Mouse (Mus musculus): Measurements from ENCODE around the gene Mtcl1. TPM values are rescaled to one million over a fixed set of nuclear protein-coding genes. Genes with fewer than 3 reads are reported as not detected.
A peak's percentile ranks its signal among the peaks of the same experiment; 100 is the strongest.

The Mtcl1 gene
- total and polyA plus RNA-seq, 2 experiments from 2014 or later = 10.8 to 25.2 TPM

- Histone ChIP-seq H3K27ac (ENCODE audit: low read depth, low read length) (no peak overlapping the region), H3K4me3 (ENCODE audit: low read depth, low read length) (peak overlapping the region; percentile 78), H3K9ac (replicated peaks; ENCODE audit: low read length, poor library complexity, severe bottlenecking) (peak overlapping the region; percentile 82), H3K4me2 (ENCODE audit: low read depth, low read length, poor library complexity, severe bottlenecking) (peak overlapping the region; percentile 89), H3K4me1 (ENCODE audit: insufficient read depth, low read length) (peaks cover 25% of the 10 kb centered on the region; the same call in 1 of the 2 replicates), H3K27me3 (ENCODE audit: insufficient read depth, low read length) (no peaks in the 10 kb centered on the region), H3K36me3 (ENCODE audit: insufficient read depth, low read length) (no peaks in the 10 kb centered on the region), H3K9me3 (ENCODE audit: low read length) (no peaks in the 10 kb centered on the region)
- ATAC-seq (ENCODE audit: low FRiP score) (no peak), DNase-seq (ENCODE audit: low spot score) (no peak)
- WGBS = 25% methylated on average over 7 of the region's 7 CpGs
- TF ChIP-seq CTCF (IDR thresholded peaks at IDR 0.05) = no peak
Measured at GRCm38 (mm10) chr17:66446196-66447006, 3.1 kb downstream of the Mtcl1 start.

DNA sequence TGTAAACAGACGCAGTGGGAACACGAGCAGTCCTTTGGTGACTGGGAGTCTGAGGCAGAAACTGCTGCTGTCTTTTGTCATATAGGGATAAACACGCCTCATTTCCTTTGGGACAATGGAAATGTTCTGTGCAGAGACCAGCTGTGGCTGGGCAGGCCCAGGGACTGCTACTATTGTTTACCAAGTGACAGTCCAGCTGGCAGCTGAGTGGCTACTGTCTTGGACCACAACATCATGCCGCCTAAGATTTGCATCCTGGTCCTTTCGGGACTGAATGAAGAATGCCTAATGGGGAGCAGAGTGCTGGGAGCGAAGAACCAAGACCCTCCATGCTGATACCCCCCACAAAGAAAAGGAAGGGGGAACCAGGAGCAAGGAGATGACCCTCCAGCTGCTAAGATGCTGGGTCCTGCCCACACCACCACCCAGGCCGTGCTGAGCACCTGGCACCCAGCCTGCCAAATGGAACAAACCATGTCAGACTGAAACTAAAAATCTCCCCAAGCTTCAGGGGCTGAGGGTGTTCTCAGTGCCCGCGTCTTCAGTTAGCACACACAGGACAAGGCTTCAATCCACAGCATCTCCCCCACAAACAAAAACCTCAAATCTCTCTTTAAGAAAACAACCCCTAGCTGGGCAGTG, 5.4 kb downstream of the Mtcl1 start:
- no peak overlapping the region for H3K4me3 ChIP-seq (ENCODE audit: low read depth, low read length)
- H3K27ac ChIP-seq (ENCODE audit: low read depth, low read length) = 0 out of 2 replicates have a peak overlapping the region, but pooled peaks have one; percentile 32
- 26% methylated on average over 9 of the region's 9 CpGs for WGBS
- H3K36me3 ChIP-seq (ENCODE audit: insufficient read depth, low read length) = no peaks in the 10 kb centered on the region
- no peak for TF ChIP-seq CTCF (IDR thresholded peaks at IDR 0.05)
- no peaks in the 10 kb centered on the region for H3K9me3 ChIP-seq (ENCODE audit: low read length)
- no peak overlapping the region for H3K9ac ChIP-seq (replicated peaks; ENCODE audit: low read length, poor library complexity, severe bottlenecking)
- DNase-seq (ENCODE audit: low spot score) = peak; percentile 60
- ATAC-seq (ENCODE audit: low FRiP score) = no peak
- H3K4me1 ChIP-seq (ENCODE audit: insufficient read depth, low read length) = peaks cover 20% of the 10 kb centered on the region; the same call in 1 of the 2 replicates
- peak overlapping the region; percentile 22 for H3K4me2 ChIP-seq (ENCODE audit: low read depth, low read length, poor library complexity, severe bottlenecking)
- no peaks in the 10 kb centered on the region for H3K27me3 ChIP-seq (ENCODE audit: insufficient read depth, low read length)

DNA sequence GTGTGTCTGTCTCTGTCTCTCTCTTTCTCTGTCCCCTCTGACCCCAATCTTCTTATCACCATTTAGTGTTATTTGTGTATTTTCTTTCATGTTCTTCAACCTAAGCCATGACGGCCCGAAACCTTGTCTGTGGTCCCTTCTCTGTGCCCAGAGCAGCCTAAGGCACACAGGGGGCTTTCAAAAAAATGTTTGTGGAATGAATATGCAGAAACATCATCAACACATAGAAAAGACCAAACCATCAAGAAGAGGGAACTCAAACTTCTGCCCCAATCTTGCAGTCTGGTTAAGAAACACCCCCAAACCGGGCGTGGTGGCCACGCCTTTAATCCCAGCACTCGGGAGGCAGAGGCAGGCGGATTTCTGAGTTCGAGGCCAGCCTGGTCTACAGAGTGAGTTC, 9.7 kb downstream of the Mtcl1 start:
- DNase-seq (ENCODE audit: low spot score) (no peak), ATAC-seq (ENCODE audit: low FRiP score) (no peak)
- no peak overlapping the region for H3K9ac ChIP-seq (replicated peaks; ENCODE audit: low read length, poor library complexity, severe bottlenecking)
- no peak overlapping the region for H3K4me3 ChIP-seq (ENCODE audit: low read depth, low read length)
- H3K4me2 ChIP-seq (ENCODE audit: low read depth, low read length, poor library complexity, severe bottlenecking) = no peak overlapping the region
- H3K27ac ChIP-seq (ENCODE audit: low read depth, low read length) = no peak overlapping the region
- WGBS = 71% methylated on average over 8 of the region's 8 CpGs
- peaks cover 9% of the 10 kb centered on the region; the same call in 1 of the 2 replicates for H3K36me3 ChIP-seq (ENCODE audit: insufficient read depth, low read length)
- no peaks in the 10 kb centered on the region; the same call in 1 of the 2 replicates for H3K4me1 ChIP-seq (ENCODE audit: insufficient read depth, low read length)
- H3K9me3 ChIP-seq (ENCODE audit: low read length) = no peaks in the 10 kb centered on the region
- H3K27me3 ChIP-seq (ENCODE audit: insufficient read depth, low read length) = no peaks in the 10 kb centered on the region
- no peak for TF ChIP-seq CTCF (IDR thresholded peaks at IDR 0.05)

DNA sequence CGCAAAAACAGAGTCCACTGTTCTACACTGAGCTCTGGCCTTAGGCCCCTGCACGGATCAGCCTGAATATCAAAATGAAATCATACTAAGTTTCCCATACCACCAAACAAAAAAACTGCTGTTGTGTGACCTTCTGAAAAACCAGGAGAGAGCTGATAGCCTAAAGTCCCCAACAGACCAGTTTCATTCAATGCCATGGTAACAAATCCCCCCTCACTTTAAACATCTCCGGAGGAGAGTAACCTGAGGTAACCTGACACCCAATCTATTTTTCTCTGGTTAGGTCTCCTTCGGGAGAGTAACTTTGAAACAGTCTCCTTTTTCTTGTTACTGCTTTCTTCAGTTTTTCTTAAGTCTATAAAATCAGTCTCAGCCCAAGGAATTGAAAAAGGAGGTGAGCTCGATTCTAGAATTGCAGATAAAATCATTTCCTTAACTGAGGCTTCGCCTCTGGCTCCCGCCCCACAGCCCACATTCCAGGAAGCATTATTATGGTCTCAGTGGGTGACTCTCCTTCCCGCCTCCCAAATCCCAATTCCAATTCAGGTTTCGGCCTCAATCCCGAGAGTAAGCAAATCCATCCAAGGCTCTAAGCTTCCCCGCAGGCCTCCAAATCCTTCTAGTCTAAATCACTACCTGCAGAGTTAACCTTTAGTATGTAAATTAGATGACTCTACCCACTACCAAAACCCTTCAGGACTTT, 10.3 kb downstream of the Mtcl1 start:
- no peak for TF ChIP-seq CTCF (IDR thresholded peaks at IDR 0.05)
- Histone ChIP-seq H3K9me3 (ENCODE audit: low read length) (no peaks in the 10 kb centered on the region), H3K9ac (replicated peaks; ENCODE audit: low read length, poor library complexity, severe bottlenecking) (no peak overlapping the region), H3K4me2 (ENCODE audit: low read depth, low read length, poor library complexity, severe bottlenecking) (no peak overlapping the region), H3K4me1 (ENCODE audit: insufficient read depth, low read length) (no peaks in the 10 kb centered on the region; the same call in 1 of the 2 replicates), H3K36me3 (ENCODE audit: insufficient read depth, low read length) (peaks cover 11% of the 10 kb centered on the region; the same call in 1 of the 2 replicates), H3K27ac (ENCODE audit: low read depth, low read length) (no peak overlapping the region), H3K27me3 (ENCODE audit: insufficient read depth, low read length) (no peaks in the 10 kb centered on the region), H3K4me3 (ENCODE audit: low read depth, low read length) (no peak overlapping the region)
- DNase-seq (ENCODE audit: low spot score) (no peak), ATAC-seq (ENCODE audit: low FRiP score) (no peak)
- 34% methylated on average over 11 of the region's 11 CpGs for WGBS

- H3K4me2 ChIP-seq (ENCODE audit: low read depth, low read length, poor library complexity, severe bottlenecking) = no peak overlapping the region
- H3K27me3 ChIP-seq (ENCODE audit: insufficient read depth, low read length) = no peaks in the 10 kb centered on the region
- DNase-seq (ENCODE audit: low spot score) = no peak
- H3K4me3 ChIP-seq (ENCODE audit: low read depth, low read length) = no peak overlapping the region
- no peak for TF ChIP-seq CTCF (IDR thresholded peaks at IDR 0.05)
- no peaks in the 10 kb centered on the region for H3K9me3 ChIP-seq (ENCODE audit: low read length)
- no peak overlapping the region for H3K9ac ChIP-seq (replicated peaks; ENCODE audit: low read length, poor library complexity, severe bottlenecking)
- ATAC-seq (ENCODE audit: low FRiP score) = no peak
- H3K4me1 ChIP-seq (ENCODE audit: insufficient read depth, low read length) = peaks cover under 1% of the 10 kb centered on the region; the same call in 1 of the 2 replicates
- H3K36me3 ChIP-seq (ENCODE audit: insufficient read depth, low read length) = peaks cover 11% of the 10 kb centered on the region; the same call in 1 of the 2 replicates
- 70% methylated on average over 12 of the region's 12 CpGs for WGBS
- no peak overlapping the region for H3K27ac ChIP-seq (ENCODE audit: low read depth, low read length)
Measured at GRCm38 (mm10) chr17:66438137-66438536, 11.4 kb downstream of the Mtcl1 start.
